Mouse (Mus musculus) effector memory CD4-positive, alpha-beta T cell, adult 5 months (primary cell): ENCODE data around the gene Mad2l1. TPM values are rescaled to one million over a fixed set of nuclear protein-coding genes. Genes with fewer than 3 reads are reported as not detected.

Source experiments
- polyA plus RNA-seq: library from polyadenylated mRNA; unstranded; fragments of 100-300 nt; shearing (Covaris generic); gene quantifications from one replicate; pipeline ENCODE4 v1.2.1, GENCODE M21; 2017

The Mad2l1 gene
- polyA plus RNA-seq: 15.3 TPM

DNA sequence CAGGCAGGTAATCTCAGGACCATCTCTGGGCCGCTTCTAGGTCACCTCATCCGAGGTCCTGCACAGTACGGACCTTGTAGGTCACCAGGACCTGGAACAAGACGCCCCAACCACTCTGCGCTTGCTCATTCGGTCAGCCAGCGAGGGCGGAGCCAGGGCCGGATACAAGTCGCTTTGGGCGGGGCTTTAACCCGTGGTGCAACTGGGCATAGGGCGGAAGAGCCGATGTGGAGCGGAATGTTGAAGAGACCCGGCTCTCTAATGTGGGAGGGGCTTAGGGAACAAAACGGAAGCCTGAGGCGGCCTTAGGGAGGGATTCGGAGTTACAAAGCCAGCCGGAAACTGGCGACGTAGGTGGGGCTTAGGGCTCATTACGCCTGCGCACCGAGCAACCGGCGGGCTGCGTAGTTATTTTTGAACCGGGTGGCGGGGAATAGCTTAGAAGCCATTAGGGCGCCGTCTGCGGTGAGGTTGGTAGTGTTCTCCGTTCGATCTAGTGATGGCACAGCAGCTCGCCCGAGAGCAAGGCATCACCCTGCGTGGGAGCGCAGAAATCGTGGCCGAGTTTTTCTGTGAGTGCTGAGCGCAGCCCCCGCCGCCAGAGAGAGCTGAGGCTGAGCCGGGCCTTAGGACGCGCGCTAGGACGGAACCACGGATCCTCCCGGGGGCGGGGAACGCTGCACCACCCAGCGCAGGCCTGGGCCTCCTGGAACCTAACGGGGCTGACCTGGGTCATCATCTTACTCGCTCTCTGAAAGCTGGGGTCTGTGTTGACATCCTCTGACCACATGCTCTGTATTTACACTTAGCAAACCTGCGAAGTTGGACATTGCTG lies at the start of gene Mad2l1:
Mad2l1 (plus strand) TSS at position 363 of the 835 bp plus-strand sequence.

DNA sequence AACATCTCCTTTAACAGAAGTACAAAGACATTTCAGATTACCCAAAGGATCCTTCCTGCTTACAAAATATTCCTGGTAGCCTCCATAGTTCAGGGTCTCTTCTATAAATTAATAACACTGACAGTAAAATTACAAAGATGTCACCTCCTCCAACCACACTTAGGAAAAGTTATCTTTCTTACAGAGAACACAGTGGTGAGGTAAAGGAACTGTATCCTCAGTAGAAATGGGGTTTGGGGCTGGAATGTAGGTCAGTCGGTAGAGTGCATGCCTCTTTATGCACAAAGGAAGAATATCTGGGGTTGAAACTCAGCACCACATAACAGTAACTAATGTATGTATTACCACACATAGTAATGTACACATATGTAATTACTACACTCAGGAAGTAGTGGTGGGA lies 24.8 kb downstream of the Mad2l1 start, which contains the start of gene Vmn1r32:
Vmn1r32 (minus strand) TSS at position 101 of the 400 bp plus-strand sequence.

Other genes starting within 250 kb of the Mad2l1 start
- not detected for gene Vmn1r32, start 24.7 kb downstream of the Mad2l1 start, polyA plus RNA-seq
- not detected for gene Vmn1r33, start 82.9 kb downstream of the Mad2l1 start, polyA plus RNA-seq
- gene Vmn1r34, start 108.5 kb downstream of the Mad2l1 start, polyA plus RNA-seq: not detected
- gene Vmn1r35, start 150.5 kb downstream of the Mad2l1 start, polyA plus RNA-seq: not detected
- not detected for gene Vmn1r36, start 183.8 kb downstream of the Mad2l1 start, polyA plus RNA-seq
- not detected for gene Vmn1r37, start 194.0 kb downstream of the Mad2l1 start, polyA plus RNA-seq
- gene Vmn1r38, start 247.2 kb downstream of the Mad2l1 start, polyA plus RNA-seq: 0.20 TPM